Mouse (Mus musculus): ENCODE measurements at regions not wholly inside any gene's neighbourhood (a gene's known extent, or its start where the extent isn't known, plus 50 kb on each side); places are given as distances from the start of the nearest gene placed in this dataset.

GRCm38 (mm10) chr11:112256326-112256725, 525.7 kb upstream of the Sox9 start:
- Histone ChIP-seq H3K27me3 (ENCODE audit: control insufficient read depth, insufficient read depth, low read length) (no peaks in the 10 kb centered on the region), H3K9me3 (replicated peaks; ENCODE audit: control insufficient read depth, low read length) (no peaks in the 10 kb centered on the region), H3K4me2 (ENCODE audit: low read depth, low read length) (no peak overlapping the region), H3K4me1 (ENCODE audit: control insufficient read depth, insufficient read depth, low read length) (no peaks in the 10 kb centered on the region), H3K9ac (ENCODE audit: low read length) (no peak overlapping the region), H3K27ac (ENCODE audit: low read length) (no peak overlapping the region), H3K36me3 (ENCODE audit: control insufficient read depth, insufficient read depth, low read length) (no peaks in the 10 kb centered on the region), H3K4me3 (replicated peaks; ENCODE audit: low read length) (no peak overlapping the region)
- WGBS = 86% methylated on average over 7 of the region's 7 CpGs
- ATAC-seq (ENCODE audit: insufficient read depth, low FRiP score) = no peak

GRCm38 (mm10) chr11:112264077-112264476, 517.9 kb upstream of the Sox9 start:
- Histone ChIP-seq H3K4me1 (ENCODE audit: control insufficient read depth, insufficient read depth, low read length) (no peaks in the 10 kb centered on the region), H3K27me3 (ENCODE audit: control insufficient read depth, insufficient read depth, low read length) (no peaks in the 10 kb centered on the region), H3K27ac (ENCODE audit: low read length) (no peak overlapping the region), H3K4me3 (replicated peaks; ENCODE audit: low read length) (no peak overlapping the region), H3K9ac (ENCODE audit: low read length) (no peak overlapping the region), H3K36me3 (ENCODE audit: control insufficient read depth, insufficient read depth, low read length) (no peaks in the 10 kb centered on the region), H3K4me2 (ENCODE audit: low read depth, low read length) (no peak overlapping the region), H3K9me3 (replicated peaks; ENCODE audit: control insufficient read depth, low read length) (no peaks in the 10 kb centered on the region)
- no peak for ATAC-seq (ENCODE audit: insufficient read depth, low FRiP score)
- 56% methylated on average over 4 of the region's 4 CpGs for WGBS

- Histone ChIP-seq H3K4me3 (replicated peaks; ENCODE audit: low read length) (no peak overlapping the region), H3K27ac (ENCODE audit: low read length) (no peak overlapping the region), H3K4me2 (ENCODE audit: low read depth, low read length) (no peak overlapping the region), H3K36me3 (ENCODE audit: control insufficient read depth, insufficient read depth, low read length) (no peaks in the 10 kb centered on the region), H3K4me1 (ENCODE audit: control insufficient read depth, insufficient read depth, low read length) (no peaks in the 10 kb centered on the region), H3K9ac (ENCODE audit: low read length) (no peak overlapping the region), H3K9me3 (replicated peaks; ENCODE audit: control insufficient read depth, low read length) (no peaks in the 10 kb centered on the region), H3K27me3 (ENCODE audit: control insufficient read depth, insufficient read depth, low read length) (no peaks in the 10 kb centered on the region)
- no peak for ATAC-seq (ENCODE audit: insufficient read depth, low FRiP score)
- 88% methylated on average over 5 of the region's 5 CpGs for WGBS
Measured at GRCm38 (mm10) chr11:112270911-112271310, 511.1 kb upstream of the Sox9 start.

- WGBS = 83% methylated on average over 1 of the region's 1 CpGs
- Histone ChIP-seq H3K4me1 (ENCODE audit: control insufficient read depth, insufficient read depth, low read length) (no peaks in the 10 kb centered on the region), H3K4me2 (ENCODE audit: low read depth, low read length) (no peak overlapping the region), H3K9me3 (replicated peaks; ENCODE audit: control insufficient read depth, low read length) (no peaks in the 10 kb centered on the region), H3K9ac (ENCODE audit: low read length) (no peak overlapping the region), H3K27ac (ENCODE audit: low read length) (no peak overlapping the region), H3K27me3 (ENCODE audit: control insufficient read depth, insufficient read depth, low read length) (no peaks in the 10 kb centered on the region), H3K36me3 (ENCODE audit: control insufficient read depth, insufficient read depth, low read length) (no peaks in the 10 kb centered on the region), H3K4me3 (replicated peaks; ENCODE audit: low read length) (no peak overlapping the region)
- ATAC-seq (ENCODE audit: insufficient read depth, low FRiP score) = no peak
Measured at GRCm38 (mm10) chr11:112278566-112278965, 503.5 kb upstream of the Sox9 start.

- WGBS = 74% methylated on average over 7 of the region's 7 CpGs
- no peaks in the 10 kb centered on the region for H3K9me3 ChIP-seq (replicated peaks; ENCODE audit: control insufficient read depth, low read length)
Measured at GRCm38 (mm10) chr11:112282911-112283310, 499.1 kb upstream of the Sox9 start.

GRCm38 (mm10) chr11:112298901-112299341, 483.1 kb upstream of the Sox9 start:
- Histone ChIP-seq H3K27me3 (ENCODE audit: control insufficient read depth, insufficient read depth, low read length) (no peaks in the 10 kb centered on the region), H3K4me2 (ENCODE audit: low read depth, low read length) (no peak overlapping the region), H3K9me3 (replicated peaks; ENCODE audit: control insufficient read depth, low read length) (no peaks in the 10 kb centered on the region), H3K4me1 (ENCODE audit: control insufficient read depth, insufficient read depth, low read length) (0 out of 2 replicates have a peak, but pooled peaks cover 2% of the 10 kb centered on the region), H3K27ac (ENCODE audit: low read length) (no peak overlapping the region), H3K36me3 (ENCODE audit: control insufficient read depth, insufficient read depth, low read length) (no peaks in the 10 kb centered on the region), H3K4me3 (replicated peaks; ENCODE audit: low read length) (no peak overlapping the region), H3K9ac (ENCODE audit: low read length) (no peak overlapping the region)
- 64% methylated on average over 5 of the region's 5 CpGs for WGBS
- ATAC-seq (ENCODE audit: insufficient read depth, low FRiP score) = no peak

More at GRCm38 (mm10) chr11:112282911-112283310, 499.1 kb upstream of the Sox9 start:
- H3K27ac ChIP-seq (ENCODE audit: low read length) = no peak overlapping the region
- H3K9ac ChIP-seq (ENCODE audit: low read length) = no peak overlapping the region
- no peak for ATAC-seq (ENCODE audit: insufficient read depth, low FRiP score)
- H3K27me3 ChIP-seq (ENCODE audit: control insufficient read depth, insufficient read depth, low read length) = no peaks in the 10 kb centered on the region
- no peak overlapping the region for H3K4me3 ChIP-seq (replicated peaks; ENCODE audit: low read length)
- H3K4me1 ChIP-seq (ENCODE audit: control insufficient read depth, insufficient read depth, low read length) = no peaks in the 10 kb centered on the region
- H3K36me3 ChIP-seq (ENCODE audit: control insufficient read depth, insufficient read depth, low read length) = no peaks in the 10 kb centered on the region
- no peak overlapping the region for H3K4me2 ChIP-seq (ENCODE audit: low read depth, low read length)

- WGBS = 64% methylated on average over 2 of the region's 2 CpGs
- no peak overlapping the region for H3K9ac ChIP-seq (ENCODE audit: low read length)
- no peaks in the 10 kb centered on the region for H3K27me3 ChIP-seq (ENCODE audit: control insufficient read depth, insufficient read depth, low read length)
- no peak for ATAC-seq (ENCODE audit: insufficient read depth, low FRiP score)
- 0 out of 2 replicates have a peak, but pooled peaks cover 2% of the 10 kb centered on the region for H3K4me1 ChIP-seq (ENCODE audit: control insufficient read depth, insufficient read depth, low read length)
- no peak overlapping the region for H3K4me2 ChIP-seq (ENCODE audit: low read depth, low read length)
- H3K36me3 ChIP-seq (ENCODE audit: control insufficient read depth, insufficient read depth, low read length) = no peaks in the 10 kb centered on the region
- H3K4me3 ChIP-seq (replicated peaks; ENCODE audit: low read length) = no peak overlapping the region
- no peak overlapping the region for H3K27ac ChIP-seq (ENCODE audit: low read length)
- no peaks in the 10 kb centered on the region for H3K9me3 ChIP-seq (replicated peaks; ENCODE audit: control insufficient read depth, low read length)
Measured at GRCm38 (mm10) chr11:112303091-112303490, 478.9 kb upstream of the Sox9 start.

GRCm38 (mm10) chr11:112325850-112326249, 456.2 kb upstream of the Sox9 start:
- no peaks in the 10 kb centered on the region for H3K4me1 ChIP-seq (ENCODE audit: control insufficient read depth, insufficient read depth, low read length)
- H3K36me3 ChIP-seq (ENCODE audit: control insufficient read depth, insufficient read depth, low read length) = no peaks in the 10 kb centered on the region
- H3K9me3 ChIP-seq (replicated peaks; ENCODE audit: control insufficient read depth, low read length) = no peaks in the 10 kb centered on the region
- 86% methylated on average over 4 of the region's 4 CpGs for WGBS
- H3K27me3 ChIP-seq (ENCODE audit: control insufficient read depth, insufficient read depth, low read length) = no peaks in the 10 kb centered on the region
- H3K4me2 ChIP-seq (ENCODE audit: low read depth, low read length) = no peak overlapping the region
- no peak overlapping the region for H3K9ac ChIP-seq (ENCODE audit: low read length)
- H3K4me3 ChIP-seq (replicated peaks; ENCODE audit: low read length) = no peak overlapping the region
- no peak overlapping the region for H3K27ac ChIP-seq (ENCODE audit: low read length)
- no peak for ATAC-seq (ENCODE audit: insufficient read depth, low FRiP score)

- H3K4me3 ChIP-seq (replicated peaks; ENCODE audit: low read length) = no peak overlapping the region
- H3K27ac ChIP-seq (ENCODE audit: low read length) = no peak overlapping the region
- H3K9ac ChIP-seq (ENCODE audit: low read length) = no peak overlapping the region
- no peak for ATAC-seq (ENCODE audit: insufficient read depth, low FRiP score)
- no peak overlapping the region for H3K4me2 ChIP-seq (ENCODE audit: low read depth, low read length)
- no peaks in the 10 kb centered on the region for H3K27me3 ChIP-seq (ENCODE audit: control insufficient read depth, insufficient read depth, low read length)
- WGBS = 59% methylated on average over 4 of the region's 4 CpGs
- no peaks in the 10 kb centered on the region for H3K4me1 ChIP-seq (ENCODE audit: control insufficient read depth, insufficient read depth, low read length)
- no peaks in the 10 kb centered on the region for H3K36me3 ChIP-seq (ENCODE audit: control insufficient read depth, insufficient read depth, low read length)
- H3K9me3 ChIP-seq (replicated peaks; ENCODE audit: control insufficient read depth, low read length) = no peaks in the 10 kb centered on the region
Measured at GRCm38 (mm10) chr11:112327606-112328005, 454.4 kb upstream of the Sox9 start.

GRCm38 (mm10) chr11:112345133-112345532, 436.9 kb upstream of the Sox9 start:
- no peak overlapping the region for H3K4me3 ChIP-seq (replicated peaks; ENCODE audit: low read length)
- no peak overlapping the region for H3K27ac ChIP-seq (ENCODE audit: low read length)
- 37% methylated on average over 6 of the region's 6 CpGs for WGBS
- ATAC-seq (ENCODE audit: insufficient read depth, low FRiP score) = no peak
- H3K9me3 ChIP-seq (replicated peaks; ENCODE audit: control insufficient read depth, low read length) = no peaks in the 10 kb centered on the region
- H3K4me1 ChIP-seq (ENCODE audit: control insufficient read depth, insufficient read depth, low read length) = no peaks in the 10 kb centered on the region
- no peak overlapping the region for H3K9ac ChIP-seq (ENCODE audit: low read length)
- no peaks in the 10 kb centered on the region for H3K36me3 ChIP-seq (ENCODE audit: control insufficient read depth, insufficient read depth, low read length)
- H3K4me2 ChIP-seq (ENCODE audit: low read depth, low read length) = no peak overlapping the region
- no peaks in the 10 kb centered on the region for H3K27me3 ChIP-seq (ENCODE audit: control insufficient read depth, insufficient read depth, low read length)
